Mouse (Mus musculus): ENCODE measurements at regions not wholly inside any gene's neighbourhood (a gene's known extent, or its start where the extent isn't known, plus 50 kb on each side); places are given as distances from the start of the nearest gene placed in this dataset.

- Histone ChIP-seq H3K27me3 (ENCODE audit: control insufficient read depth, insufficient read depth, low read length) (no peaks in the 10 kb centered on the region), H3K4me3 (ENCODE audit: low read depth, low read length) (no peak overlapping the region), H3K4me1 (ENCODE audit: control insufficient read depth, insufficient read depth, insufficient read length, low read length) (no peaks in the 10 kb centered on the region), H3K36me3 (ENCODE audit: control insufficient read depth, insufficient read depth, low read length) (no peaks in the 10 kb centered on the region), H3K27ac (ENCODE audit: insufficient read depth, low read depth, low read length) (no peak overlapping the region)
- WGBS, result 94% methylated on average over 1 of the region's 1 CpGs
- TF ChIP-seq CTCF (IDR thresholded peaks at IDR 0.05; ENCODE audit: extremely low read depth, insufficient read length, insufficient replicate concordance, low read depth, low read length) (no peak), POLR2A (IDR thresholded peaks at IDR 0.05; ENCODE audit: low read depth, low read length) (no peak)
Measured at GRCm38 (mm10) chr3:21859436-21859835, 217.0 kb upstream of the Tbl1xr1 start.

DNA sequence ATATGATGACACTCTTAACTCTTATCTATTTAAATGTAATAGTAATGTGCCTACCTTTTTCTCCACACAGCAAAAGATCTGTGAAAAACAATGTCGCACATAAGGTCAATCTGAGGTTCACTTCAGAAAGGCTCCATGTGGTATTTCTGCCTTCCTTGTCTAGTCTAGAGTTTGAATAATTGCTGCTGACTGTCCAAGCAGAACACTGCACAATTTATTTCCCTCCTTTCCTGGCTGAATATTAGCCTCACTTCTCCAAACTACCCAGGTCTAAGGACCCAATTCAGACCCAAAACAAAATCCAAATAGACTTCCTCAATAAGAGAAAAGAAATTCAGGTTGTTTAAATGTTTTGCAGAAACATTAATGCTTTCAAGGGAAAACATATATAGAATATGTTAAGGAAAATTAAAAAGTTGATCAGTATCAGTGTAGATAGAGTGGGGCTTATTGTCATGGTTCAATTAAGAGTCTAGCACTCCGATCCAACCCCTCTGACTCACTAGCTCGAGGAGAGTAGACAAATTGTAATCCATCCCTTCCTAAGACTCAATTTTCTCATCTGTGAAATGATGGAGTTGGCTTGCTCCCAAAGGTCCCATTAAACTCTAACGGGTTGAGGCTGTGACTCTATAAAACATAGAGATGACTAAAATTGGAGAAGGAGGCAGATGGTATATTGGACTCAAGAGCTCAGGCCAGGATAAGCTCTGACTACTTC is 215.4 kb upstream of the Tbl1xr1 start:
- TF ChIP-seq POLR2A (IDR thresholded peaks at IDR 0.05; ENCODE audit: low read depth, low read length), result no peak
- TF ChIP-seq CTCF (IDR thresholded peaks at IDR 0.05; ENCODE audit: extremely low read depth, insufficient read length, insufficient replicate concordance, low read depth, low read length), result no peak
- Histone ChIP-seq H3K4me3 (ENCODE audit: low read depth, low read length) (no peak overlapping the region), H3K27me3 (ENCODE audit: control insufficient read depth, insufficient read depth, low read length) (no peaks in the 10 kb centered on the region), H3K27ac (ENCODE audit: insufficient read depth, low read depth, low read length) (no peak overlapping the region), H3K36me3 (ENCODE audit: control insufficient read depth, insufficient read depth, low read length) (no peaks in the 10 kb centered on the region), H3K4me1 (ENCODE audit: control insufficient read depth, insufficient read depth, insufficient read length, low read length) (no peaks in the 10 kb centered on the region)
- 80% methylated on average over 4 of the region's 4 CpGs for WGBS

GRCm38 (mm10) chr3:21861636-21861970 is 214.8 kb upstream of the Tbl1xr1 start:
- TF ChIP-seq CTCF (IDR thresholded peaks at IDR 0.05; ENCODE audit: extremely low read depth, insufficient read length, insufficient replicate concordance, low read depth, low read length), result no peak
- no peak for TF ChIP-seq POLR2A (IDR thresholded peaks at IDR 0.05; ENCODE audit: low read depth, low read length)
- Histone ChIP-seq H3K4me3 (ENCODE audit: low read depth, low read length) (no peak overlapping the region), H3K36me3 (ENCODE audit: control insufficient read depth, insufficient read depth, low read length) (no peaks in the 10 kb centered on the region), H3K27ac (ENCODE audit: insufficient read depth, low read depth, low read length) (no peak overlapping the region), H3K4me1 (ENCODE audit: control insufficient read depth, insufficient read depth, insufficient read length, low read length) (no peaks in the 10 kb centered on the region), H3K27me3 (ENCODE audit: control insufficient read depth, insufficient read depth, low read length) (no peaks in the 10 kb centered on the region)
- 90% methylated on average over 4 of the region's 4 CpGs for WGBS

DNA sequence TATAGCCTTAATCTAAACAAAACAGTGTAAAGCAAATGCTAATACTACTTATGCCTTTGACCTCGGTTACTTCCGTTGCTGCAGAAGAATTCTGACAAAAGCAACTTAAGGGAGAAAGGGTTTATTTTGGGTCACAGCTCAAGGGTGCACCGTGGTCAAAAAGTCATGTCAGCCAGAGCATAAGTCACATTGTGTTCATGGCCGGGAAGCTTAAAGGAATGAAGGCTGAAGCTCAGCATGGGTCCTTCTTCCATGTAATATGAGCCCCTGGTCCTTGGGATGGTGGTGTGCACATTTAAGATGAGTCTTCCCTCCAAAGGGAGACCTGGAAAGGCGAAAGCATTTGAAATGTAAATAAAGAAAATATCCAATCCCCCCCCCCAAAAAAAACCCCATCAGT is 212.1 kb upstream of the Tbl1xr1 start:
- Histone ChIP-seq H3K27ac (ENCODE audit: insufficient read depth, low read depth, low read length) (no peak overlapping the region), H3K4me1 (ENCODE audit: control insufficient read depth, insufficient read depth, insufficient read length, low read length) (no peaks in the 10 kb centered on the region), H3K36me3 (ENCODE audit: control insufficient read depth, insufficient read depth, low read length) (no peaks in the 10 kb centered on the region), H3K27me3 (ENCODE audit: control insufficient read depth, insufficient read depth, low read length) (no peaks in the 10 kb centered on the region), H3K4me3 (ENCODE audit: low read depth, low read length) (no peak overlapping the region)
- WGBS, result 83% methylated on average over 5 of the region's 5 CpGs
- TF ChIP-seq POLR2A (IDR thresholded peaks at IDR 0.05; ENCODE audit: low read depth, low read length) (no peak), CTCF (IDR thresholded peaks at IDR 0.05; ENCODE audit: extremely low read depth, insufficient read length, insufficient replicate concordance, low read depth, low read length) (no peak)

GRCm38 (mm10) chr3:21865856-21866255 is 210.6 kb upstream of the Tbl1xr1 start:
- H3K4me3 ChIP-seq (ENCODE audit: low read depth, low read length), result no peak overlapping the region
- TF ChIP-seq POLR2A (IDR thresholded peaks at IDR 0.05; ENCODE audit: low read depth, low read length) (no peak), CTCF (IDR thresholded peaks at IDR 0.05; ENCODE audit: extremely low read depth, insufficient read length, insufficient replicate concordance, low read depth, low read length) (no peak)
- H3K36me3 ChIP-seq (ENCODE audit: control insufficient read depth, insufficient read depth, low read length), result no peaks in the 10 kb centered on the region
- no peaks in the 10 kb centered on the region for H3K4me1 ChIP-seq (ENCODE audit: control insufficient read depth, insufficient read depth, insufficient read length, low read length)
- no peak overlapping the region for H3K27ac ChIP-seq (ENCODE audit: insufficient read depth, low read depth, low read length)
- 90% methylated on average over 1 of the region's 1 CpGs for WGBS
- H3K27me3 ChIP-seq (ENCODE audit: control insufficient read depth, insufficient read depth, low read length), result no peaks in the 10 kb centered on the region

DNA sequence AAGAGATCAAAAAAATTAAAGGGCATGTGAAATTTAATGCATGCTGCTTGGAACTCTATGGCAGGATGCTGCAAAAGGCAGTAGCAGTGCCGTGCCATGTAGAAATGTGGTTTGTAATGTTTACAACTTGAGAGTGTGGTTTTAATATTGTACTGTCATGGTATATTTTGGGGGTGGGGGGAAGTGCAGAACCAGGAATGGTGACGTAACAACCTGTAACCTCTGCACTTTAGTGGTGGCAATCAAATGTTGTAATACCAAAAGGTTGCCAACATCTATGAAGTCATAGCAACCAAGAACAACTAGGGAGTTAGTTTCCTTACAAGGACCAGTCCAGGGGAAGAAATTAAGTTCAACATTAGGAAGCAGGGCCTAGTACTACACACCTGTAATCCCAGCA is 198.1 kb upstream of the Tbl1xr1 start:
- WGBS, result 60% methylated on average over 2 of the region's 2 CpGs
- TF ChIP-seq CTCF (IDR thresholded peaks at IDR 0.05; ENCODE audit: extremely low read depth, insufficient read length, insufficient replicate concordance, low read depth, low read length) (no peak), POLR2A (IDR thresholded peaks at IDR 0.05; ENCODE audit: low read depth, low read length) (no peak)
- no peaks in the 10 kb centered on the region for H3K36me3 ChIP-seq (ENCODE audit: control insufficient read depth, insufficient read depth, low read length)
- H3K27me3 ChIP-seq (ENCODE audit: control insufficient read depth, insufficient read depth, low read length), result no peaks in the 10 kb centered on the region
- H3K4me1 ChIP-seq (ENCODE audit: control insufficient read depth, insufficient read depth, insufficient read length, low read length), result no peaks in the 10 kb centered on the region
- H3K27ac ChIP-seq (ENCODE audit: insufficient read depth, low read depth, low read length), result no peak overlapping the region
- no peak overlapping the region for H3K4me3 ChIP-seq (ENCODE audit: low read depth, low read length)

GRCm38 (mm10) chr3:21884216-21884615 is 192.2 kb upstream of the Tbl1xr1 start:
- TF ChIP-seq CTCF (IDR thresholded peaks at IDR 0.05; ENCODE audit: extremely low read depth, insufficient read length, insufficient replicate concordance, low read depth, low read length) (no peak), POLR2A (IDR thresholded peaks at IDR 0.05; ENCODE audit: low read depth, low read length) (no peak)
- WGBS, result 83% methylated on average over 3 of the region's 3 CpGs
- H3K27ac ChIP-seq (ENCODE audit: insufficient read depth, low read depth, low read length), result no peak overlapping the region
- no peaks in the 10 kb centered on the region for H3K36me3 ChIP-seq (ENCODE audit: control insufficient read depth, insufficient read depth, low read length)
- no peaks in the 10 kb centered on the region for H3K4me1 ChIP-seq (ENCODE audit: control insufficient read depth, insufficient read depth, insufficient read length, low read length)
- no peak overlapping the region for H3K4me3 ChIP-seq (ENCODE audit: low read depth, low read length)
- no peaks in the 10 kb centered on the region for H3K27me3 ChIP-seq (ENCODE audit: control insufficient read depth, insufficient read depth, low read length)

Data from small intestine, adult 2 months (tissue).